Mouse (Mus musculus) heart, postnatal 10 days (tissue): ENCODE measurements at regions not wholly inside any gene's neighbourhood (a gene's known extent, or its start where the extent isn't known, plus 50 kb on each side); places are given as distances from the start of the nearest gene placed in this dataset.
A peak's percentile ranks its signal among the peaks of the same experiment; 100 is the strongest.

ENCODE experiments used
- DNase-seq, 2 experiments: peaks; one replicate each; pipeline ENCODE4 v3.0.0; 2021
- intact Hi-C: fragments of 180-260 bp; cut with DNase I; formaldehyde crosslinking; loops from one replicate; pipeline ENCODE4 v1.15.1; 2025

- DNase-seq: no peak
- intact Hi-C loops: no loop called here
Measured at GRCm38 (mm10) chr2:61123046-61123806, 160.2 kb upstream of the Rbms1 start.

DNA sequence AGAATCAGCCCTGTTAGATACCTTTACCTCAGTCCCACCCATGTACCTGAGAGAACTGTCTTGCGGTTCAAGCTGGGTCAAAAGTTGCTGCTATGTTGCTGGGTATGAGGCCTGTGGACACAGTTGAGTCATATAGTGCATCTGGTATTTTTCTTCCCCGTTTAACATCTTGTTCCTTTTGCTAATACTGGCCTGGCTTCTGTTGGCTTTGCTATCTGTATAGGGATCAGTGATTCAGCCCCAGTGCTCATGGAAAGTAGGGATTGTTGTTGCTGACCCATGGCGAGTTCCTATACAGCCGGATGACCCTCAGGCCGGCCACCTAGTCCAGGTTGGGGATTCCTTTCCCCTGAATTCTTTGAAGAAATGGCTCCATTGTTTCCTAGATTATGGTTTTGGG is 158.3 kb upstream of the Rbms1 start:
- intact Hi-C loops: no loop called here
- no peak for DNase-seq

DNA sequence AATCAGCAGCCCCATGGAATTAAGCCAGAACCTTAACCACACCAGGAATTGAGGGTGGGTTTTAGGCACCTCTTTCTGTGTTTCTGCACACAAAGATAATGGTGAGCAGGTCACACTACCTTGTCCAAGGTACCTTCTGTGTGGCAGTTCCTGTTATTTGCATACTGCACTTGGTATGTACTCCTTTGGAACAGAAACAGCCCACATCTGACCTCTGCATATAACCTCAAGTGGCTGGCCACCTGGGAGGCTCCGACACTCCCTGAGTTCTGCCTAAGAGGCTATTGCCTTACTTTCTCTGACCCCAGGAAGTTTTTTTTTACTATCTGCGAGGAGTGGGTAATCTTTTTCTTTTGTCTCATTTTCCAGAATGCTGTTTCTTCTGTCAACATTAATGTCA is 151.6 kb upstream of the Rbms1 start:
- intact Hi-C loops: no loop called here

GRCm38 (mm10) chr2:61113916-61114315 is 150.9 kb upstream of the Rbms1 start:
- no peak for DNase-seq
- intact Hi-C loops: no loop called here

More for the DNA sequence above, 151.6 kb upstream of the Rbms1 start:
- DNase-seq: no peak

DNA sequence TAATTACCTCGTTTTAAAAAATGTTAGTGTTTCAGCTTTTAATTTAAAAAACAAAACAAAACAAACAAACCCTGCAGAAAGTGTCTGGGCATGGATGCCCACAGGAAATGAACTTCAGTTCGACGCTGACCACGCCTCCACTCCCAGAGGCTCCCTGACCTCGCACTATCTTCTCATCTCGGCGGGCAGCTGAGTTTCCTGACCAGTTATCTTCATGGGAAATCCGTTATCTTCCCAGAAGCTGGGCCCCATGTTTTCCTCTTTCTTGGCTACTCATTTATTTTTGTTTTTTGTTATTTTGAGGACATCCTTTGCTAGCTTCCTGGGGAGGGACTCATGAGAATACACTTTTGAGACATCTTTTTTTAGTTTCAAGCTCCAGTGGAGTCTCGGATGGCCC is 147.6 kb upstream of the Rbms1 start:
- no peak for DNase-seq
- intact Hi-C loops: no loop called here

- DNase-seq: no peak
- intact Hi-C loops: no loop called here
Measured at GRCm38 (mm10) chr2:61109564-61109963, 146.6 kb upstream of the Rbms1 start.

- intact Hi-C loops: no loop called here
- DNase-seq: no peak
Measured at GRCm38 (mm10) chr2:61105169-61105568, 142.2 kb upstream of the Rbms1 start.

- DNase-seq: peak; percentile 25 to 28
- intact Hi-C loops: no loop called here
Measured at GRCm38 (mm10) chr2:61100854-61101253, 137.9 kb upstream of the Rbms1 start.

DNA sequence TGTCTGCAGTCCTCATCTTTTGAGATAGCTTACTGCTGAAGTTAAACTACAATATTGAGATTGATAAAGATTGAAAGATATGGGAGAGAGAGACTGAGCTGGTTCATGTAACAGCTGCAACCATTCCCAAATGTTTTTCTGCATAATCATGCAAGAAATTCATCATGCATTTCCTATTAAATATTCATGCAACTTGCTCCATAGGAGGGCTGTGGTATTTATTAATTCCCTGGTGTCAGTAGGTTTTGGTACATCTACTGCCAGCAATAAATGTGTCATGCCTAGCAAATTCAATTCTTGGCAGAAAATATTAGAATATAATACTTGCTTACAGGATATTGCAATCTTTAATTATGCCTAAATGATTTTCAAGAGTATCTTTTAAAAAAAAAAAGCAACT is 125.5 kb upstream of the Rbms1 start:
- intact Hi-C loops: no loop called here
- DNase-seq: no peak

- no peak for DNase-seq
- intact Hi-C loops: no loop called here
Measured at GRCm38 (mm10) chr2:61084835-61085234, 121.8 kb upstream of the Rbms1 start.

DNA sequence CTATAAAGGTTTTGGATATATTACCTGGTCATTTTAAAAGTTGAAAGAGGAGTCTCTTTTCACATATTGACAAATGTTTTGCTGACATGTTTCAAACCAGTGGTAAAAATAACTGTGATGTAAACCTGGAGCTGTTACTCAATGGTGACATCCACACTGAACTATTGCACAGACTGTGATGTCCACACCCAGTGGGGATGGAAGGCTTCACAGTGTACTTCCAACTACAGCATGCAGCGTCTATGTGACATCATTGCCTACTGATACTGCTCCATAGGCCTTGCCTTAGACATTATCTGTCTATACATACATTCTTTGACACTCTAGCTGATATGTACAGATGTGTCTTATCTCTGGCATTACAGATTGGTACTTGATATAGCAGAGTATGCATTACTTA is 120.1 kb upstream of the Rbms1 start:
- DNase-seq: no peak
- intact Hi-C loops: no loop called here

- intact Hi-C loops: no loop called here
- no peak for DNase-seq
Measured at GRCm38 (mm10) chr2:61082640-61083039, 119.6 kb upstream of the Rbms1 start.

GRCm38 (mm10) chr2:61080006-61080405 is 117.0 kb upstream of the Rbms1 start:
- DNase-seq: no peak
- intact Hi-C loops: no loop called here

- DNase-seq: peak in 1 of 2 experiments; percentile 7
- intact Hi-C loops: loop anchor here (5.0 kb wide), 1 partner anchor 176 kb away; no protein-coding TSS in a partner anchor
Measured at GRCm38 (mm10) chr2:61071025-61071424, 108.0 kb upstream of the Rbms1 start.

DNA sequence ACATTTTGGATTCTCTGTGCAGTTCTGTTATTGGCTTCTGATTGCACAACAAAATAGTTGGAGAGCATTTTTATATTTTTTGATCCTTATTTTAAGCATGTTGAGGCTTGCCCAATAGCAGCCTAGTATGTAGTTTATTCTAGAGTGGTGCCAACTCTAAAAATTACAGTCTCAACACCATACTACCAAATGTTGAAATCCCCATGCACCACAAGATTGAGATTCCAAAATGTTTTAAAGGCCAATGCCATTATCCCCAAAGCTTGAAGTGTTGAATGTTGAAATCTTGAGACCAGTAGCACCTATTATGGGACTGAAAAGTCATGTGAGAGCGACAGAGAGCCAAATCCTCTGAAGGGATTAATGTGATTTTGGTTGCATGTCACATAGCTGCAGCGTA is 104.9 kb upstream of the Rbms1 start:
- no peak for DNase-seq
- intact Hi-C loops: no loop called here

- intact Hi-C loops: no loop called here
- DNase-seq: peak; percentile 54 to 65
Measured at GRCm38 (mm10) chr2:61062125-61062524, 99.1 kb upstream of the Rbms1 start.

DNA sequence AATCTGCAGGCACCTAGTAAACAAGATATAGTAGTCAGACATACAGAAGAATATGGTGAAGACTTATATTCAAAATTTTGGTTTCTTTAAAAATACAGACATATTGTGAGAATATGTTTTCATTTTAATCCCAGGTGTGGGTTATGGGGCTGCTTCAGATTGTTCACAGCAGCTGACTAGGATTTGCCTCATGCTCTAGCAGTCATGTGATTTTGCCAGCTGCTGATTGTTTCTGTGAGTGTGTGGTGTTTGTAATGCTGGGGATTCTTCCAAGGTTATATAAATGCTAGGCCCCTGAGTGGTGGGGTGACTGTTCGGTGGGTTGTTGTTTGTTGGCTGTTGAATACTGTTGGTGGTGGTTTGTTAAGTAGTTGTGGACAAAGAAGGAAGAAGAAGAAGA is 97.9 kb upstream of the Rbms1 start:
- DNase-seq: no peak
- intact Hi-C loops: no loop called here

DNA sequence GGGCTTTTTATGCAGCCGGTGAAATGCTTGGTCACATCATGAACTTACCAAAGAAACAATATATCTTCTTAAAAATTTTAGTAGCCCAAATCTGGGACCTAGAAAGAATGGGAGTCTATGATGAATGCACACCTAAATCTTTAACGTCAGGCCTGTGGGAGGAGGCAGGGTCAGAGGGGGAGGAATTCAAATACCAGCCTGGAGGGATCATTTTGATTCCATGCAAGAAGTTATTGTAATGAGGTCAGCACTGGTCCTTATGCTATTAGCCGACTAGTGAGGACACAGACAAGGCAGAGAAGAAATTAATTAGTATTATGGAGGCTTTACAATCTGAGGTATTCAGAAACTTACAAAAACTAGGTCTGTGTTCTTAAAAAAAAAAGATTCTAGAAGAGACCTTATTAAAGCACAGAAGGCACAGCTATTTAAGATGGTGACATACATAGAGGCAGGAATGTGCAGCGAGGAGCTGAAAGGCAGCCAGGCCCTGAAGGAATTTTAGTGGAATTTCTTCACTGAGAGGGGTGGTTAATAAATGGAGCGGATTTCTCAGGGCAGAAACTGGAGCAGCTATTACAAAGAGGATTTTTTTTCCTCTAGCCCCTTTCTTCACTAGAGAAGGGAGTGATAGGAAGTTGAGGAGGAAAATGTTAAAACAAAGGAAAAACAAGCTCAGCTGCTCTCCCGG is 95.7 kb upstream of the Rbms1 start:
- intact Hi-C loops: no loop called here
- peak; percentile 29 to 37 for DNase-seq

DNA sequence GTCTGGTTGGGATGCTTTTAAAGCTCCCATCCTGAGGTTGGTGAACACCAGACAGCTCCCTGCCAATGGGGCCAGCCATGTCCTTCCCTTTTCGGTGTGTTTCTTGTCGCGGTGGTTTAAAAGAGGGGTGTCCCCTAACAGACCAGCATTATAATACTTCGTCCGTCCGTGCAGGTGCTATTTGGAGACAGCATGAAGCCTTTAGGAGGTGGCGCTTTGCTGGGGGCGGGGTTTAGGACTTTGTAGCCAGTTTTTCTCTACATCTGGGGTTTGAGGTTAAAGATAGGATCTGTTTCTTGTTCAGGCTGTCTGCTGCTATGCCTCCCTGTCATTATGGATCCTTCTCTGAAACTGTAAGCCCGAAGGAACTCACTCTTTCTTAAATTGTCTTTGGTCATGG is 89.3 kb upstream of the Rbms1 start:
- no peak for DNase-seq
- intact Hi-C loops: no loop called here

- no peak for DNase-seq
- intact Hi-C loops: no loop called here
Measured at GRCm38 (mm10) chr2:61051808-61052207, 88.8 kb upstream of the Rbms1 start.

DNA sequence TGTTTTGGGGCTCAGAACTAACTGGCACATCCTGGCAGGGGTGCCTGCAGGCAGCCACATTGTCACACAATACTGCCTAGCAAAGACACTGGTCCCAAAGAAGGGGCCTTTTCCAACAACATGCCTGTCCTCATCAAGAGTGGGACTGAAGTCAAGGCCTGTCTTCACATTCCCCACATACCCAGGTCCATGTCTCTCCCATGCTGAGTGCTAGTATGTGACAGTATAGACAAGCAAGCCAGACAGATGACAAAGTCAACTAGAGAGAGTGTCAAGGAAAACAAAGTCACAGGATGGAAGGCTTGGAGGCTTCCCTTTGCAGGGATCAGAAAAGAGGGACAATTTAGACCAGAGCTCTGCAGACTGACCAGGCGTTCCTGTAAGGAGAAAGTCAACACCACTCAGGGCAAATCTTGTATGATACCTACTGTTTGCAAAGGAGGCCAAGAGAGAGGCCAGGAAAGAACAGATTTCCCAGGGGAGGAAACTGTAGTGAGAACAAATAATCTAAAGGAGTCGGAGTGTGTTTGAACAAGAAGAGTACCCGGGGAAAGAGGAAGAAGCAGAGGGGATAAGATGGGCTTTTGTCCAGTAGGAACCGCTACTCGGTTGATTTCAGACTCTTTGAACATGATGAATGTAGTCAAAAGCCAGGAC is 83.2 kb upstream of the Rbms1 start:
- DNase-seq: no peak
- intact Hi-C loops: no loop called here

GRCm38 (mm10) chr2:61045467-61045866 is 82.5 kb upstream of the Rbms1 start:
- intact Hi-C loops: no loop called here
- DNase-seq: no peak
